Mouse (Mus musculus): ENCODE measurements around the gene Macf1.
"Not testable (repeated sequence)": the region's sequence is repeated elsewhere in the genome, so short reads cannot be mapped to it uniquely, and the experiment has no call there.

The Macf1 gene

GRCm38 (mm10) chr4:123667260-123667867, 16.8 kb downstream of the Macf1 start:
- DNase-seq: peak; percentile 70 to 89

- no peak for DNase-seq
Observed at GRCm38 (mm10) chr4:123666517-123666916, 17.6 kb downstream of the Macf1 start.

- DNase-seq: no peak
Observed at GRCm38 (mm10) chr4:123665681-123666278, 18.4 kb downstream of the Macf1 start.

- peak in 1 of 2 experiments; percentile 25 for DNase-seq
Observed at GRCm38 (mm10) chr4:123664951-123665661, 19.1 kb downstream of the Macf1 start.

GRCm38 (mm10) chr4:123664021-123664950, 19.9 kb downstream of the Macf1 start:
- peak; percentile 71 to 74 for DNase-seq

GRCm38 (mm10) chr4:123663688-123663965, 20.5 kb downstream of the Macf1 start:
- peak in 1 of 2 experiments; percentile 73 for DNase-seq

- DNase-seq: peak; percentile 56 to 73
Observed at GRCm38 (mm10) chr4:123662914-123663687, 21.1 kb downstream of the Macf1 start.

- no peak for DNase-seq
Observed at GRCm38 (mm10) chr4:123658175-123658574, 26.0 kb downstream of the Macf1 start.

- no peak for DNase-seq
Observed at GRCm38 (mm10) chr4:123655245-123655644, 28.9 kb downstream of the Macf1 start.

- DNase-seq: no peak
Observed at GRCm38 (mm10) chr4:123654566-123654965, 29.6 kb downstream of the Macf1 start.

- DNase-seq: not testable (repeated sequence)
Observed at GRCm38 (mm10) chr4:123653446-123653845, 30.7 kb downstream of the Macf1 start.

GRCm38 (mm10) chr4:123652130-123652529, 32.0 kb downstream of the Macf1 start:
- DNase-seq: no peak

GRCm38 (mm10) chr4:123649131-123649530, 35.0 kb downstream of the Macf1 start:
- no peak for DNase-seq

- DNase-seq: peak; percentile 47 to 59
Observed at GRCm38 (mm10) chr4:123647668-123648067, 36.5 kb downstream of the Macf1 start.

- no peak for DNase-seq
Observed at GRCm38 (mm10) chr4:123647109-123647508, 37.1 kb downstream of the Macf1 start.

- no peak for DNase-seq
Observed at GRCm38 (mm10) chr4:123645246-123645845, 38.8 kb downstream of the Macf1 start.

GRCm38 (mm10) chr4:123643561-123643960, 40.6 kb downstream of the Macf1 start:
- DNase-seq: no peak

- no peak for DNase-seq
Observed at GRCm38 (mm10) chr4:123642877-123643276, 41.3 kb downstream of the Macf1 start.

- no peak for DNase-seq
Observed at GRCm38 (mm10) chr4:123637136-123637535, 47.0 kb downstream of the Macf1 start.

- no peak for DNase-seq
Observed at GRCm38 (mm10) chr4:123635428-123635827, 48.7 kb downstream of the Macf1 start.

GRCm38 (mm10) chr4:123634436-123634835, 49.7 kb downstream of the Macf1 start:
- DNase-seq: no peak

GRCm38 (mm10) chr4:123633874-123634273, 50.3 kb downstream of the Macf1 start:
- DNase-seq: peak; percentile 31 to 61
